Mouse (Mus musculus) heart, adult 2 months (tissue): ENCODE data around the gene Sys1. TPM values are rescaled to one million over a fixed set of nuclear protein-coding genes. Genes with fewer than 3 reads are reported as not detected.
A peak's percentile ranks its signal among the peaks of the same experiment; 100 is the strongest.

Source experiments
- DNase-seq, 2 experiments: peaks; one replicate each; pipeline ENCODE4 v3.0.0; 2021
- H3K27ac ChIP-seq: fragments of 200-600 bp; 2 replicates; pipeline ENCODE4 v1.8.1; 2022
- H3K27me3 ChIP-seq: fragments of 200-500 bp; 2 replicates; pipeline ENCODE4 v1.6.1; 2012; ENCODE audit warnings: mild to moderate bottlenecking, low read length, inconsistent platforms, mixed read lengths; ENCODE audit not compliant: control insufficient read depth, insufficient read depth
- H3K36me3 ChIP-seq: fragments of 200-500 bp; 2 replicates; pipeline ENCODE4 v1.6.1; 2012; ENCODE audit warnings: low read length, inconsistent platforms; ENCODE audit not compliant: control insufficient read depth, insufficient read depth
- H3K4me1 ChIP-seq: fragments of 200-500 bp; 2 replicates; pipeline ENCODE4 v1.6.1; 2011; ENCODE audit warnings: low read length; ENCODE audit not compliant: control insufficient read depth, insufficient read depth
- H3K4me3 ChIP-seq: fragments of 200-600 bp; 2 replicates; pipeline ENCODE4 v1.8.1; 2022
- H3K79me2 ChIP-seq: fragments of 200-500 bp; replicated peaks from 2 replicates; pipeline ENCODE4 v1.6.1; 2012; ENCODE audit warnings: mild to moderate bottlenecking, inconsistent platforms, low read length, moderate library complexity, mixed read lengths; ENCODE audit not compliant: control insufficient read depth, insufficient read depth
- H3K9ac ChIP-seq: fragments of 200-500 bp; 2 replicates; pipeline ENCODE4 v1.6.1; 2012; ENCODE audit warnings: low read depth, mild to moderate bottlenecking, control low read depth, inconsistent platforms, low read length, mixed read lengths
- CTCF ChIP-seq: fragments of 200-600 bp; IDR thresholded peaks from 2 replicates; pipeline ENCODE4 v1.8.1; 2022; ENCODE audit warnings: antibody characterized with exemption, mild to moderate bottlenecking, moderate library complexity
- EP300 ChIP-seq: fragments of 200-500 bp; IDR thresholded peaks from 2 replicates; pipeline ENCODE4 v1.6.1; 2011; ENCODE audit warnings: low read depth, low read length, control low read depth; ENCODE audit not compliant: insufficient read depth
- POLR2A ChIP-seq: fragments of 200-500 bp; IDR thresholded peaks from 2 replicates; pipeline ENCODE4 v1.6.1; 2011; ENCODE audit warnings: mild to moderate bottlenecking, low read depth, low read length, control low read depth; ENCODE audit not compliant: insufficient read depth
- WGBS: fragments of 180-500 bp; shearing (Covaris S2); methylation state at CpG from one replicate; pipeline ENCODE4 v1.1.7; 2018; 5-methylcytosine and 5-hydroxymethylcytosine counted together
- intact Hi-C: fragments of 180-260 bp; cut with DNase I; formaldehyde crosslinking; loops from one replicate; pipeline ENCODE4 v1.15.1; 2025
- polyA plus RNA-seq: library from polyadenylated mRNA; depleted of rRNA; stranded (reverse); fragments of >200 nt; gene quantifications from 2 replicates; pipeline ENCODE4 v1.2.3, GENCODE M21; 2012
- total RNA-seq, 2 experiments: library from RNA; stranded (reverse); gene quantifications; 2 replicates each; pipeline ENCODE4 v1.2.3; 2021

Gene Sys1
- total and polyA plus RNA-seq, 3 experiments = 21.1 to 55.0 (median 26.4) TPM

GRCm38 (mm10) chr2:164473624-164474023, 16.9 kb downstream of the Sys1 start, which contains the start of gene Trp53tg5:
Gene Trp53tg5 (minus strand): TSS chr2:164473724.
- H3K36me3 ChIP-seq = no peaks in the 10 kb centered on the region
- WGBS = 85% methylated on average over 6 of the region's 6 CpGs
- no peak for DNase-seq
- H3K27ac ChIP-seq = no peak within 1 kb of the TSS
- intact Hi-C loops = no loop called here
- no peaks in the 10 kb centered on the region for H3K79me2 ChIP-seq
- no peak for TF ChIP-seq POLR2A
- no peak for TF ChIP-seq EP300
- TF ChIP-seq CTCF = no peak
- no peak within 1 kb of the TSS for H3K4me3 ChIP-seq
- no peaks in the 10 kb centered on the region for H3K27me3 ChIP-seq
- H3K4me1 ChIP-seq = no peaks in the 10 kb centered on the region
- no peak within 1 kb of the TSS for H3K9ac ChIP-seq

GRCm38 (mm10) chr2:164485681-164486257, 29.0 kb downstream of the Sys1 start, which contains the start of gene Dbndd2:
Gene Dbndd2 (plus strand): TSS chr2:164486106.
- TF ChIP-seq CTCF = no peak
- TF ChIP-seq POLR2A = no peak
- TF ChIP-seq EP300 = no peak
- intact Hi-C loops = loop anchor here (1.0 to 2.0 kb wide), 3 partner anchors 12 to 31 kb away; partner anchors contain the start of gene Pigt

GRCm38 (mm10) chr2:164486258-164487114, 29.7 kb downstream of the Sys1 start:
- DNase-seq = peak; percentile 88 to 89
- Histone ChIP-seq H3K4me1 (peaks cover 3% of the 10 kb centered on the region), H3K27me3 (no peaks in the 10 kb centered on the region), H3K79me2 (no peaks in the 10 kb centered on the region), H3K36me3 (no peaks in the 10 kb centered on the region), H3K9ac (peak overlapping the region; percentile 85), H3K4me3 (peak overlapping the region; percentile 93), H3K27ac (peak overlapping the region; percentile 96)
- intact Hi-C loops = loop anchor here (1.0 to 2.0 kb wide), 2 partner anchors 11 to 30 kb away; partner anchors contain the start of gene Pigt
- no peak for TF ChIP-seq EP300
- WGBS = under 1% methylated on average over 81 of the region's 90 CpGs

More at GRCm38 (mm10) chr2:164485681-164486257, 29.0 kb downstream of the Sys1 start, which contains the start of gene Dbndd2:
- Histone ChIP-seq H3K27ac (peak within 1 kb of the TSS; percentile 96), H3K79me2 (no peaks in the 10 kb centered on the region), H3K9ac (peak within 1 kb of the TSS; percentile 85), H3K27me3 (no peaks in the 10 kb centered on the region), H3K4me1 (peaks cover 3% of the 10 kb centered on the region), H3K36me3 (no peaks in the 10 kb centered on the region), H3K4me3 (peak within 1 kb of the TSS; percentile 93)
- 2% methylated on average over 26 of the region's 26 CpGs for WGBS
- DNase-seq = peak; percentile 73 to 75

GRCm38 (mm10) chr2:164487115-164487527, 30.4 kb downstream of the Sys1 start:
- Histone ChIP-seq H3K36me3 (no peaks in the 10 kb centered on the region), H3K79me2 (no peaks in the 10 kb centered on the region), H3K9ac (peak overlapping the region; percentile 85), H3K4me3 (peak overlapping the region; percentile 93), H3K27me3 (no peaks in the 10 kb centered on the region), H3K4me1 (peaks cover 3% of the 10 kb centered on the region), H3K27ac (peak overlapping the region; percentile 96)
- intact Hi-C loops = loop anchor here (2.0 kb wide), 1 partner anchor 30 kb away; no protein-coding TSS in a partner anchor
- no peak for DNase-seq
- WGBS = 10% methylated on average over 11 of the region's 11 CpGs
- TF ChIP-seq EP300 = no peak
- TF ChIP-seq CTCF = no peak
- TF ChIP-seq POLR2A = no peak

- TF ChIP-seq CTCF = no peak
- WGBS = 77% methylated on average over 9 of the region's 9 CpGs
Measured at GRCm38 (mm10) chr2:164487812-164488211, 31.0 kb downstream of the Sys1 start.

More at GRCm38 (mm10) chr2:164487812-164488211, 31.0 kb downstream of the Sys1 start:
- Histone ChIP-seq H3K27me3 (no peaks in the 10 kb centered on the region), H3K27ac (no peak overlapping the region; the same call in 1 of the 2 replicates), H3K4me3 (no peak overlapping the region), H3K4me1 (peaks cover 3% of the 10 kb centered on the region), H3K79me2 (no peaks in the 10 kb centered on the region), H3K36me3 (no peaks in the 10 kb centered on the region), H3K9ac (peak overlapping the region; percentile 85; the same call in 1 of the 2 replicates)
- no peak for DNase-seq
- intact Hi-C loops = loop anchor here (2.0 kb wide), 2 partner anchors 15 to 29 kb away; no protein-coding TSS in a partner anchor
